Mouse (Mus musculus): ENCODE measurements around the gene Vmn1r166. TPM values are rescaled to one million over a fixed set of nuclear protein-coding genes. Genes with fewer than 3 reads are reported as not detected.
"Not testable (repeated sequence)": the region's sequence is repeated elsewhere in the genome, so short reads cannot be mapped to it uniquely, and the experiment has no call there.

Gene Vmn1r166
- total RNA-seq (2021) = not detected

DNA sequence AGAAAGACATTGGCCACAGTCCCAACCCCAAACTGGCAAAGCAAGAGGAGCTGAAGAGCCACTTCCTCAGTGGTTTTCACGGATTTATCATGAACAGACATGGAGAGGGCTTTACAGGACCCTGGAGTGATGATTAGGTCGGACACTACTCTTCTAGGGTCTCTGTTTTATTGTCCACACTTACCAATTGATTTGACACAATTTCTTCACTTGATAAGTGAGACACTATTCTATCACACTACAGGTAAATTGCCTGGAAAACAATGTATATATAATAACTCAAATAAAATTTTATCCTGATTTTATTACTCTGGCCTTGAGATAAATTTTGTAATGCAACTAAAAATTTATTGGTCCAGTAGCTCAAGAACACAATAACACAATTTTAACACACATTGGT, at the start of gene Vmn1r166:
TSS of gene Vmn1r166 (minus strand) at position 101 of the 400 bp plus-strand sequence.
- DNase-seq; intact Hi-C loops (cut with DNase I): not testable (repeated sequence)

DNA sequence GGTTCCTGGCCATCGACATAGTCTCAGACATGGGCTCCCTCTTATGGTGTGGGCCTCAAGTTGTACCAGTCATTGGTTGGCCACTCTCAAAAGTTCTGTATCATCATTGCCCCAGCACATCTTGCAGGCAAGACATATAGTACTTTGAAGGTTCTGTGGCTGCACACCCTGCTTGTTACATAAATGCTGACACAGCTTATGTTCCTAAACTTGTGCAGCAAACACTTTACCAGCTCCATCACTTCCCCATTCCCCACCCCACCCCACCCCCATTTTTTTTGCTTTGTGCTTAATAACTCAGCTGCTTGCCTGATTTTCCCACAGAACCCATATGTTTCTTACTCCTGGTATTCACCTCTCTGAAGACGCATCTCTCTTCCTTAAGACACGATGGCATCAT, 49.4 kb upstream of the Vmn1r166 start, which contains the start of gene Nlrp4e:
TSS of gene Nlrp4e (plus strand) at position 301 of the 400 bp plus-strand sequence.
- intact Hi-C loops (cut with DNase I); DNase-seq: not testable (repeated sequence)

GRCm38 (mm10) chr7:23278800-23279199, 27.3 kb upstream of the Vmn1r166 start, which contains the start of gene Gm6902:
TSS of gene Gm6902 (minus strand) at chr7:23278900.
- DNase-seq; intact Hi-C loops (cut with DNase I): not testable (repeated sequence)

- DNase-seq; intact Hi-C loops (cut with DNase I): not testable (repeated sequence)
Measured at GRCm38 (mm10) chr7:23217032-23217431, 34.5 kb downstream of the Vmn1r166 start, which contains the start of gene Vmn1r165. TSS of gene Vmn1r165 (plus strand) at chr7:23217332.

Other genes with a start within 250 kb of the Vmn1r166 start
- not detected for gene Gm4216, start 231.8 kb downstream of the Vmn1r166 start, total RNA-seq (2021)
- gene Vmn1r163, start 196.1 kb downstream of the Vmn1r166 start, total RNA-seq (2021) = not detected
- not detected for gene Gm8720, start 184.2 kb downstream of the Vmn1r166 start, total RNA-seq (2021)
- gene Gm10662, start 107.2 kb downstream of the Vmn1r166 start, total RNA-seq (2021) = not detected
- not detected for gene Vmn1r165, start 34.4 kb downstream of the Vmn1r166 start, total RNA-seq (2021)
- gene Gm6902, start 27.2 kb upstream of the Vmn1r166 start, total RNA-seq (2021) = not detected
- gene Nlrp4e, start 49.5 kb upstream of the Vmn1r166 start, total RNA-seq (2021) = not detected
- gene Nlrp5, start 134.2 kb upstream of the Vmn1r166 start, total RNA-seq (2021) = not detected

Measured in heart, postnatal 10 days (tissue).